Mouse (Mus musculus) MEL (cell line): ENCODE measurements around the gene Ccdc159. TPM values are rescaled to one million over a fixed set of nuclear protein-coding genes. Genes with fewer than 3 reads are reported as not detected.

Source experiments
- DNase-seq: peaks from one replicate; pipeline ENCODE4 v3.0.0; 2011; ENCODE audit warnings: low read depth, low spot score
- H3K27ac ChIP-seq: 2 replicates; pipeline ENCODE4 v1.5.1; 2012; ENCODE audit warnings: low read depth, mild to moderate bottlenecking, control low read depth, low read length, moderate library complexity; ENCODE audit not compliant: control insufficient read depth
- H3K27me3 ChIP-seq, 2 experiments: fragments of 150-350 bp in 1 of 2; sonication (generic) in 1 of 2; 2 replicates each; pipeline ENCODE4 v1.6.1; 2012; ENCODE audit warnings: low read length in 2 of 2, mild to moderate bottlenecking in 2 of 2, improper control_type of control experiment in 1 of 2, moderate library complexity in 1 of 2; ENCODE audit not compliant: insufficient read depth in 2 of 2, control insufficient read depth in 1 of 2
- H3K36me3 ChIP-seq, 2 experiments: 2 replicates each; pipeline ENCODE4 v1.6.1; 2012 to 2014; ENCODE audit warnings: low read length in 2 of 2, improper control_type of control experiment in 1 of 2, inconsistent platforms in 1 of 2, mild to moderate bottlenecking in 1 of 2; ENCODE audit not compliant: insufficient read depth in 2 of 2, control insufficient read depth in 1 of 2
- H3K4me1 ChIP-seq, 2 experiments: fragments of 150-350 bp in 1 of 2; sonication (generic) in 1 of 2; 2 replicates each; pipeline ENCODE4 v1.6.1; 2012; ENCODE audit warnings: low read length in 2 of 2, improper control_type of control experiment in 1 of 2, mild to moderate bottlenecking in 1 of 2; ENCODE audit not compliant: insufficient read depth in 2 of 2, control insufficient read depth in 1 of 2
- H3K4me3 ChIP-seq, 2 experiments: fragments of 150-350 bp in 1 of 2; sonication (generic) in 1 of 2; 2 replicates each; pipeline ENCODE4 v1.5.1; 2012; ENCODE audit warnings: low read depth in 2 of 2, low read length in 2 of 2, mild to moderate bottlenecking in 2 of 2, moderate library complexity in 2 of 2, control low read depth in 1 of 2, improper control_type of control experiment in 1 of 2; ENCODE audit not compliant: control insufficient read depth in 1 of 2, insufficient read depth in 1 of 2
- H3K79me2 ChIP-seq: 2 replicates; pipeline ENCODE4 v1.6.1; 2012; ENCODE audit warnings: mild to moderate bottlenecking, low read length, moderate library complexity; ENCODE audit not compliant: control insufficient read depth, poor library complexity, insufficient read depth
- H3K9ac ChIP-seq: 2 replicates; pipeline ENCODE4 v1.6.1; 2012; ENCODE audit warnings: low read depth, mild to moderate bottlenecking, control low read depth, low read length, moderate library complexity; ENCODE audit not compliant: control insufficient read depth, poor library complexity, severe bottlenecking
- H3K9me3 ChIP-seq: fragments of 150-350 bp; sonication (generic); replicated peaks from 2 replicates; pipeline ENCODE4 v1.6.1; 2012; ENCODE audit warnings: mild to moderate bottlenecking, low read length, improper control_type of control experiment, moderate library complexity; ENCODE audit not compliant: insufficient read depth
- CHD1 ChIP-seq: IDR thresholded peaks from 2 replicates; pipeline ENCODE4 v1.6.1; 2012; ENCODE audit warnings: low read depth, mild to moderate bottlenecking, inconsistent platforms, low read length, improper control_type of control experiment
- CTCF ChIP-seq, 3 experiments: IDR thresholded peaks in 2 of 3; conservative IDR thresholded peaks in 1 of 3; 2 replicates each; pipeline ENCODE4 v1.5.1; 2011 to 2012; ENCODE audit warnings: low read length in 3 of 3, low read depth in 2 of 3, mild to moderate bottlenecking in 2 of 3, improper control_type of control experiment in 1 of 3, inconsistent platforms in 1 of 3, mixed read lengths in 1 of 3, moderate library complexity in 1 of 3; ENCODE audit not compliant: control insufficient read depth in 1 of 3, insufficient read depth in 1 of 3, poor library complexity in 1 of 3, severe bottlenecking in 1 of 3
- E2F4 ChIP-seq: IDR thresholded peaks from 2 replicates; pipeline ENCODE4 v1.6.1; 2011; ENCODE audit warnings: low read depth, low read length, improper control_type of control experiment, borderline replicate concordance
- ELF1 ChIP-seq: IDR thresholded peaks from 2 replicates; pipeline ENCODE4 v1.6.1; 2014; ENCODE audit warnings: low read depth, mild to moderate bottlenecking, inconsistent platforms, low read length, improper control_type of control experiment, moderate library complexity
- GABPA ChIP-seq: IDR thresholded peaks from 2 replicates; pipeline ENCODE4 v1.6.1; 2012; ENCODE audit warnings: low read depth, mild to moderate bottlenecking, inconsistent platforms, low read length, improper control_type of control experiment, moderate library complexity
- GATA1 ChIP-seq: IDR thresholded peaks from 2 replicates; pipeline ENCODE4 v1.6.1; 2011; ENCODE audit warnings: low read depth, low read length, improper control_type of control experiment
- KAT2A ChIP-seq: conservative IDR thresholded peaks from 2 replicates; pipeline ENCODE4 v1.6.1; 2012; ENCODE audit warnings: low read depth, low read length, improper control_type of control experiment, inconsistent platforms
- MAFK ChIP-seq: IDR thresholded peaks from 2 replicates; pipeline ENCODE4 v1.6.1; 2011; ENCODE audit warnings: low read depth, mild to moderate bottlenecking, low read length, improper control_type of control experiment, borderline replicate concordance
- MXI1 ChIP-seq: IDR thresholded peaks from 2 replicates; pipeline ENCODE4 v1.6.1; 2011; ENCODE audit warnings: mild to moderate bottlenecking, low read depth, low read length, improper control_type of control experiment
- NELFE ChIP-seq: IDR thresholded peaks from 2 replicates; pipeline ENCODE4 v1.6.1; 2011; ENCODE audit warnings: low read depth, low read length, improper control_type of control experiment
- RCOR1 ChIP-seq: IDR thresholded peaks from 2 replicates; pipeline ENCODE4 v1.6.1; 2012; ENCODE audit warnings: low read depth, mild to moderate bottlenecking, inconsistent platforms, low read length, improper control_type of control experiment
- TBP ChIP-seq: IDR thresholded peaks from 2 replicates; pipeline ENCODE4 v1.8.0; 2011; ENCODE audit warnings: low read depth, low read length, improper control_type of control experiment
- USF2 ChIP-seq, 2 experiments: IDR thresholded peaks; 2 replicates each; pipeline ENCODE4 v1.6.1; 2011 to 2012; ENCODE audit warnings: improper control_type of control experiment in 2 of 2, low read length in 2 of 2, borderline replicate concordance in 1 of 2, inconsistent platforms in 1 of 2, low read depth in 1 of 2, mild to moderate bottlenecking in 1 of 2; ENCODE audit not compliant: insufficient read depth in 1 of 2
- ZKSCAN1 ChIP-seq: IDR thresholded peaks from 2 replicates; pipeline ENCODE4 v1.6.1; 2012; ENCODE audit warnings: low read depth, mild to moderate bottlenecking, inconsistent platforms, low read length, improper control_type of control experiment, moderate library complexity
- ZMIZ1 ChIP-seq: IDR thresholded peaks from 2 replicates; pipeline ENCODE4 v1.6.1; 2012; ENCODE audit warnings: low read depth, mild to moderate bottlenecking, inconsistent platforms, low read length, improper control_type of control experiment, moderate library complexity
- polyA plus RNA-seq, 2 experiments: library from polyadenylated mRNA; stranded (reverse) in 1 of 2; unstranded in 1 of 2; fragments of >175 nt in 1 of 2; fragments of >200 nt in 1 of 2; gene quantifications; 2 replicates each; pipeline versions ENCODE4 v1.2.1 to v1.2.4; 2012; ENCODE audit warnings: low replicate concordance in 2 of 2, low read depth in 1 of 2; ENCODE audit not compliant: insufficient read length in 2 of 2, insufficient read depth in 1 of 2, missing spikeins in 1 of 2
- total RNA-seq: library from RNA; depleted of rRNA; stranded (reverse); fragments of 300-350 nt; gene quantifications from 2 replicates; pipeline ENCODE4 v1.2.3, GENCODE M21; 2012; rRNA removed

Ccdc159 gene
- total and polyA plus RNA-seq, 3 experiments, result 1.0 to 6.4 TPM; not detected in 1

DNA sequence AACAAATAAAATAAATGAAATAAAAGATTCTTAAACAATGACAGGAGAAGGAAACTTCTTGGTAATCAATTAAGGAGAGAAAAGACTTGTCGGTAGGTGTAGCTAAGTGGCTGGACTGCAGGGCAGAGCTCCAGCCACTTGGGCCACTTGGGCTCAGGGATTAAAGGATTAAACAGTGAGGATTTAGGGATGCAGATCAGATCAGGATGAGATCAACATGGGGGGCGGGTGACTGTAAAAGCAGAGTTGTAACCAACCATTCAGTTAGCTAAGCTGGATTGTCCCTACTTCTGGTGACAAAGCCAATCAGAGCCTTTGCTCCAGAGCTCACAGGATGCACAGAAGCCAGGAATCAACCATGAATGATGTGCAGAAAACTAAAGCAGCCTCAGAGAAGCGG lies 56.6 kb downstream of the Ccdc159 start:
- peaks cover 31 to 47% of the 10 kb centered on the region in 2 experiments for H3K27me3 ChIP-seq

More for the DNA sequence above, 56.6 kb downstream of the Ccdc159 start:
- Histone ChIP-seq H3K9me3 (no peaks in the 10 kb centered on the region), H3K36me3 (no peaks in the 10 kb centered on the region), H3K4me3 (no peak overlapping the region), H3K79me2 (no peaks in the 10 kb centered on the region), H3K4me1 (no peaks in the 10 kb centered on the region)
- no peak for TF ChIP-seq ZKSCAN1
- TF ChIP-seq NELFE, result no peak
- no peak for TF ChIP-seq MXI1
- TF ChIP-seq KAT2A, result no peak
- TF ChIP-seq TBP, result no peak
- TF ChIP-seq CTCF (IDR thresholded peaks at IDR 0.05 in 2 of 3, conservative IDR thresholded peaks at IDR 0.05 in 1 of 3; ENCODE audit: control insufficient read depth in 1 of 3, insufficient read depth in 1 of 3, low read depth in 2 of 3, low read length in 3 of 3, poor library complexity in 1 of 3, severe bottlenecking in 1 of 3), result no peak
- TF ChIP-seq GATA1, result no peak
- TF ChIP-seq USF2 (IDR thresholded peaks at IDR 0.05; ENCODE audit: borderline replicate concordance in 1 of 2, insufficient read depth in 1 of 2, low read depth in 1 of 2, low read length in 2 of 2), result no peak
- no peak for TF ChIP-seq CHD1
- no peak for TF ChIP-seq MAFK
- no peak for TF ChIP-seq E2F4
- TF ChIP-seq RCOR1, result no peak
- no peak for TF ChIP-seq ZMIZ1
- no peak for TF ChIP-seq GABPA
- TF ChIP-seq ELF1, result no peak
- TF ChIP-seq, all 39 proteins: peak for 0
- DNase-seq, result no peak
- Histone ChIP-seq H3K27ac (no peak overlapping the region), H3K9ac (no peak overlapping the region)

Other genes starting within 250 kb of the Ccdc159 start
- gene Ldlr, start 204.0 kb upstream of the Ccdc159 start, total RNA-seq, result 58.1 and 69.1 TPM in 2 replicates
- gene Ldlr, start 204.0 kb upstream of the Ccdc159 start, polyA plus RNA-seq, result 10 to 100 TPM in 1 of 2 experiments, not detected in 1; 90.6 TPM
- gene Spc24, start 167.2 kb upstream of the Ccdc159 start, total RNA-seq, result 304 and 305 TPM in 2 replicates
- gene Spc24, start 167.2 kb upstream of the Ccdc159 start, polyA plus RNA-seq, result 100 to 1,000 TPM in 1 of 2 experiments, not detected in 1; 377 TPM
- 5.9 and 7.6 TPM in 2 replicates for gene Kank2, start 128.7 kb upstream of the Ccdc159 start, total RNA-seq
- 10 to 100 TPM in 1 of 2 experiments, not detected in 1; 16.3 TPM for gene Kank2, start 128.7 kb upstream of the Ccdc159 start, polyA plus RNA-seq
- gene Angptl8, start 92.0 kb upstream of the Ccdc159 start, total RNA-seq, result not detected in 2 replicates
- under 1 TPM in 1 of 2 experiments, not detected in 1; 0.25 TPM for gene Angptl8, start 92.0 kb upstream of the Ccdc159 start, polyA plus RNA-seq
- 3.3 and 5.0 TPM in 2 replicates for gene Dock6, start 74.8 kb upstream of the Ccdc159 start, total RNA-seq
- 10 to 100 TPM in 1 of 2 experiments, not detected in 1; 21.3 TPM for gene Dock6, start 74.8 kb upstream of the Ccdc159 start, polyA plus RNA-seq
- 19.0 and 22.9 TPM in 2 replicates for gene Rab3d, start 9.3 kb upstream of the Ccdc159 start, total RNA-seq
- 10 to 100 TPM in 1 of 2 experiments, not detected in 1; 44.2 TPM for gene Rab3d, start 9.3 kb upstream of the Ccdc159 start, polyA plus RNA-seq
- 118 and 128 TPM in 2 replicates for gene Tmem205, start 85 bp downstream of the Ccdc159 start, total RNA-seq
- 100 to 1,000 TPM in 1 of 2 experiments, not detected in 1; 114 TPM for gene Tmem205, start 85 bp downstream of the Ccdc159 start, polyA plus RNA-seq
- gene Plppr2, start 9.6 kb downstream of the Ccdc159 start, total RNA-seq, result 1.3 and 1.4 TPM in 2 replicates
- 10 to 100 TPM in 1 of 2 experiments, not detected in 1; 13.9 TPM for gene Plppr2, start 9.6 kb downstream of the Ccdc159 start, polyA plus RNA-seq
- 12.7 and 17.2 TPM in 2 replicates for gene Swsap1, start 28.3 kb downstream of the Ccdc159 start, total RNA-seq
- gene Swsap1, start 28.3 kb downstream of the Ccdc159 start, polyA plus RNA-seq, result 10 to 100 TPM in 1 of 2 experiments, not detected in 1; 19.3 TPM
- gene Epor, start 36.0 kb downstream of the Ccdc159 start, total RNA-seq, result 139 and 192 TPM in 2 replicates
- gene Epor, start 36.0 kb downstream of the Ccdc159 start, polyA plus RNA-seq, result 100 to 1,000 TPM in 1 of 2 experiments, not detected in 1; 440 TPM
- not detected in 2 replicates for gene Rgl3, start 62.0 kb downstream of the Ccdc159 start, total RNA-seq
- gene Rgl3, start 62.0 kb downstream of the Ccdc159 start, polyA plus RNA-seq, result not detected
- gene Ccdc151, start 75.2 kb downstream of the Ccdc159 start, total RNA-seq, result 0.19 TPM in 1 of 2 replicates, not detected in the other
- gene Ccdc151, start 75.2 kb downstream of the Ccdc159 start, polyA plus RNA-seq, result under 1 TPM in 1 of 2 experiments, not detected in 1; 0.99 TPM
- gene Prkcsh, start 75.3 kb downstream of the Ccdc159 start, total RNA-seq, result 330 and 356 TPM in 2 replicates
- 100 to 1,000 TPM; 183 to 577 TPM for gene Prkcsh, start 75.3 kb downstream of the Ccdc159 start, polyA plus RNA-seq
- gene Elavl3, start 124.6 kb downstream of the Ccdc159 start, total RNA-seq, result 0.15 and 0.20 TPM in 2 replicates
- gene Elavl3, start 124.6 kb downstream of the Ccdc159 start, polyA plus RNA-seq, result 1 to 10 TPM in 1 of 2 experiments, not detected in 1; 1.1 TPM
- not detected in 2 replicates for gene Gm49318, start 143.8 kb downstream of the Ccdc159 start, total RNA-seq
- not detected for gene Gm49318, start 143.8 kb downstream of the Ccdc159 start, polyA plus RNA-seq
- 16.7 and 19.2 TPM in 2 replicates for gene Zfp653, start 143.9 kb downstream of the Ccdc159 start, total RNA-seq
- gene Zfp653, start 143.9 kb downstream of the Ccdc159 start, polyA plus RNA-seq, result 10 to 100 TPM in 1 of 2 experiments, not detected in 1; 40.4 TPM
- 167 and 183 TPM in 2 replicates for gene Ecsit, start 158.0 kb downstream of the Ccdc159 start, total RNA-seq
- 100 to 1,000 TPM in 1 of 2 experiments, 10 to 100 TPM in 1; 87.6 to 211 TPM for gene Ecsit, start 158.0 kb downstream of the Ccdc159 start, polyA plus RNA-seq
- 0.10 and 0.19 TPM in 2 replicates for gene Cnn1, start 171.7 kb downstream of the Ccdc159 start, total RNA-seq
- under 1 TPM in 1 of 2 experiments, not detected in 1; 0.06 TPM for gene Cnn1, start 171.7 kb downstream of the Ccdc159 start, polyA plus RNA-seq
- 390 and 421 TPM in 2 replicates for gene Elof1, start 189.7 kb downstream of the Ccdc159 start, total RNA-seq
- gene Elof1, start 189.7 kb downstream of the Ccdc159 start, polyA plus RNA-seq, result 100 to 1,000 TPM in 1 of 2 experiments, not detected in 1; 505 TPM
- 5.8 and 15.6 TPM in 2 replicates for gene Acp5, start 208.2 kb downstream of the Ccdc159 start, total RNA-seq
- gene Acp5, start 208.2 kb downstream of the Ccdc159 start, polyA plus RNA-seq, result 10 to 100 TPM in 1 of 2 experiments, not detected in 1; 17.4 TPM
- 80.2 and 103 TPM in 2 replicates for gene Pigyl, start 229.4 kb downstream of the Ccdc159 start, total RNA-seq
- gene Pigyl, start 229.4 kb downstream of the Ccdc159 start, polyA plus RNA-seq, result 100 to 1,000 TPM in 1 of 2 experiments, not detected in 1; 146 TPM